Mouse (Mus musculus) myocyte (in vitro differentiated cells): ENCODE measurements around the gene Asap2.

ENCODE experiments used
- MAX ChIP-seq: IDR thresholded peaks from one replicate; pipeline ENCODE4 v1.6.1; 2011; ENCODE audit warnings: low read depth, mild to moderate bottlenecking, control low read depth
- POLR2AphosphoS2 ChIP-seq: IDR thresholded peaks from one replicate; pipeline ENCODE4 v1.6.1; 2011; ENCODE audit warnings: low read depth, control low read depth; ENCODE audit not compliant: insufficient read length
- USF1 ChIP-seq: IDR thresholded peaks from one replicate; pipeline ENCODE4 v1.6.1; 2011; ENCODE audit warnings: low read depth, mild to moderate bottlenecking, control low read depth, moderate library complexity

- no peak for TF ChIP-seq USF1
- no peak for TF ChIP-seq POLR2AphosphoS2
- no peak for TF ChIP-seq MAX
Measured at GRCm38 (mm10) chr12:21234560-21234959, 244.3 kb downstream of the Asap2 start.
